16 mouse cellular contexts compared by ENCODE assay signal in the genomic region with DNA sequence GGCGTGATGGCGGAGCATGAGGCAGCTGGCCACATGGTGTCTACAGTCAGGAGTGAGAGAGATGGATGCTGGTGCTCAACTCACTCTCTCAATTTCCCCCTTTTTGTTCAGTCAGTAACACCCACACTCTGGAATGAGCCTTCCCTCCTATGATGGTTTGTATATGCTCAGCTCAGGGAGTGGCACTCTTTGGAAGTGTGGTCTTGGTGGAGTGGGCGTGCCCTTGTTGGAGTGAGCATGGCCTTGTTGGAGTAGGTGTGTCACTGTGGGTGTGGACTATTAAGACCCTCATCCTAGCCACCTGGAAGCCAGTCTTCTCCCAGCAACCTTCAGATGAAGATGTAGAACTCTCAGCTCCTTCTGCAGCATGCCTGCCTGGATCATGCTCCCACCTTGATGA.
DNase-seq lines count a peak whose midpoint lies in the region.
"Had no signal": no experiment of that assay in that cellular context is flagged by ENCODE, and none has a peak within 500 bp of the region (broad histone marks: within the 10 kb centered on the region; RNA-seq: fewer than 3 reads in every experiment).

No protein-coding gene starts in this region.

- DNase-seq in ES-CJ7 (ENCODE audit: low read depth, low spot score) (peak; percentile 51), R1 (ENCODE audit: low read depth, low spot score) (peak; percentile 59)
- DNase-seq in ovary, postnatal 10 days (ENCODE audit: low spot score): no peak
- DNase-seq in embryo, embryonic 10 days (ENCODE audit: low spot score): no peak
- DNase-seq: adrenal gland, adult 2 months; adrenal gland, adult 8-10 months; adrenal gland, postnatal 10 days; adrenal gland, postnatal 14 days; adrenal gland, postnatal 25 days; adrenal gland, postnatal 36 days; B cell, adult 2 months; cerebellum, adult 11 months; cerebellum, adult 11-12 months; cerebellum, adult 18-20 months; cerebellum, adult 2 months; cerebellum, adult 8-10 months had no signal

Comparison
In these comparisons a context has a peak if more than half of its experiments do, and no peak if none do; other contexts are left out.
1. DNase-seq: peak in ES-CJ7 (single experiment) and R1 (single experiment); none in ovary, postnatal 10 days (single experiment) and embryo, embryonic 10 days (single experiment).